Mouse (Mus musculus): ENCODE data around the gene Slfn14.

DNA sequence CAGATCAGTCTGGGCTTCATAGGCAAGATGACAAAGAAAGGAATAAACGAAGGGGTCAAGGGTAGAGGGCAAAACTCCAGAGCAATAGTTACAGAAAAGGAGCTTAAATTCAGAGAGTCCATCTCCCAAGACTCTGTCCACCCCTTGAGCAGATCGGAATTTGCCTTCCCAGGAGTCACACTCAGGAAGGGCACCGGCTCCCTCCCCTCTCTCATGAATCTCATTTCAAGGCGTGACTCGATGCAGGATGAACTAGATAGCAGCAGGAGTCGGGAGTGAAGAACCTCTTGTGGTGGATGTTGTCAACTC is 15.7 kb downstream of the Slfn14 start:
- no peak for TF ChIP-seq CTCF (IDR thresholded peaks at IDR 0.05; ENCODE audit: low read depth, low read length)
- TF ChIP-seq POLR2A (IDR thresholded peaks at IDR 0.05; ENCODE audit: borderline replicate concordance, low read depth, low read length): no peak
